Mouse (Mus musculus) lung, postnatal 0 days (tissue): ENCODE data around the gene Gna12.

Experiments used
- CTCF ChIP-seq: IDR thresholded peaks from 2 replicates; pipeline ENCODE4 v1.5.1; 2016; ENCODE audit warnings: antibody characterized with exemption, mild to moderate bottlenecking
- EP300 ChIP-seq: IDR thresholded peaks from 2 replicates; pipeline ENCODE4 v1.6.1; 2016; ENCODE audit warnings: antibody characterized with exemption, mild to moderate bottlenecking, control low read depth

GRCm38 (mm10) chr5:140748425-140748824 lies 81.8 kb downstream of the Gna12 start:
- TF ChIP-seq EP300: no peak
- TF ChIP-seq CTCF: no peak
